Mouse (Mus musculus) gastrocnemius, adult 8-10 months (tissue): ENCODE measurements around the gene Cat. TPM values are rescaled to one million over a fixed set of nuclear protein-coding genes. Genes with fewer than 3 reads are reported as not detected.

Source experiments
- DNase-seq, 2 experiments: peaks; one replicate each; pipeline ENCODE4 v3.0.0; 2022; ENCODE audit warnings: low spot score in 2 of 2
- total RNA-seq, 4 experiments: library from RNA; stranded (reverse); gene quantifications; 2 replicates each; pipeline ENCODE4 v1.2.4; 2022

The Cat gene
- total RNA-seq, 4 experiments from 2014 or later = 85.9 to 103 (median 95.5) TPM

DNA sequence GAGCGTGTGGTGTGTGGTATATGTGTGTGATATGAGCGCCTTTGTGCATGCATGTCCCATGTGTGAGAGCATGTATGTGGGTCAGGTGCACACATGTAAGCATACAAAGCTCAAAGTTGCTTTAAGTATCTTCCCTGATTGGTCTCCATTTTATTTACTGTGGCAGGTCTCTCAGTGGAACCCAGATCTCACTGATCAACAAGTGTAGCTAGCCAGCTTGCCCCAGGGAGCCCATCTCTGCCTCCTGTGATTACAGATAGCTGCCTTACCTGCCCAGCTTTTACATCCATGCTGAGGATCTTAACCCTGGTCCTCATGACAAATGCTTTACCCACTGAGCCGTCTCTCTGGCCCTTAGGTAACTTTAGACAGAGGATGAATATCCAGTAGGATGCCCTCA lies 6.6 kb downstream of the Cat start:
- no peak for DNase-seq

DNA sequence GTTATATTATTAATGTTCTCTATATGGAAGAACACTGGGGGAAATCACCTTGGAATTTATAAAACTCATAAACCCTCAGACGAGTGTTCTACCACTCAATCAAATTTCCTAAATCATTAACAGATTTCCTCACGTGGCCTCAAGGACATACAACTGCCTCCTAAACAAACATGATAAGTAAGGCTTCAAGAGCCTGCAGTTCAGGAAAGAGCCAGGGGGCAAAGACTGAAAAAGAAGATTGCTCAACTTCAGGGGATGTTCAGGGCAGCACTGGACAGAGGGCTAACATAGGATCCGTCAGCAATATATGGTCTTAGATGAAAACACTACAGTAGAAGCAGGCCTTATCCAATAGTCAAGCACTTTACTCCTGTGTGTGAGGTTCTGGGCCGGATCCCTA lies 7.5 kb downstream of the Cat start:
- DNase-seq = no peak

DNA sequence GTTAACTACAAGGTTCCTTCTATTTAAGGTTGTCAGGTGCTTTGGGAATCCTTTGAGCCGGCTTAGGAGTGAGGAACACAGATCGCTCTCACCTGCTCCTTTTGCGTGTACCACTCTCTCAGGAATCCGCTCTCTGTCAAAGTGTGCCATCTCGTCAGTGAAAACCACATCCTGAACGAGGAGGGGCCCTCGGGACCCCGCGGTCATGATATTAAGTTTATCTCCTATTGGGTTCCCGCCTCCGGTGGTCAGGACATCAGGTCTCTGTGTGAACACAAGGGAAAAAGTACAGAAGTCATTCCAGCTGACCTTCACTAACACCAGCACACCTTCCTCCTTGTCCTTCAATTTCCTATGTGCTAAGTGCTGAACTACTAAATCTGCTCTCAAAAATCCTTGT lies 8.3 kb downstream of the Cat start:
- no peak for DNase-seq

- DNase-seq = no peak
Observed at GRCm38 (mm10) chr2:103476180-103476579, 8.8 kb downstream of the Cat start.

- no peak for DNase-seq
Observed at GRCm38 (mm10) chr2:103473362-103473761, 11.6 kb downstream of the Cat start.

DNA sequence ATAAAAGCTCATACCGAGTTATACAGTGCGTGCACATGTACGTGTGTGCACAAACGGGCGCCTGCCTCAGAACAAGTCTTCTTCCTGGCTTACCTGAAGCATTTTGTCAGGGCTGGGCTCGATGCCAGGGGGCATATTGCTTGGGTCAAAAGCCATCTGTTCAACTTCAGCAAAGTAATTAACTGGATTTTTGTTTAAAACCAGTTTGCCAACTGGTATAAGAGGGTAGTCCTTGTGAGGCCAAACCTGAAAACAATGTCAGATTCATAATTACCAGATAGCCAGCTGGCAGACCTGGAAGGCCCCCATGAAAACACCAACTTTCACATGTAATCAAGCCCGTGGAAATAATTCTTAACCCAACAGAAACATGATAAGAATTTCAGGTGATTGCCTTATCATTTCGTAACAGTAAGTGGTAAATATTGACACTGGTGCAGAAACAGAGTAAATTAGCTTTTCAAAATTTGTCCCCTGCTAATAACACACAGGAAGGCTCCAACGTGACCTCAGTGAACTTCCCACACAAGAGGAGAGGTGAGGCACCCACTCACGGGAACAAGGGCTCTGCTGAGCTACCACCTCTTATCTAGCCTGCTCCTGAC lies 17.9 kb downstream of the Cat start:
- DNase-seq = no peak

GRCm38 (mm10) chr2:103466272-103466671 lies 18.7 kb downstream of the Cat start:
- no peak for DNase-seq

DNA sequence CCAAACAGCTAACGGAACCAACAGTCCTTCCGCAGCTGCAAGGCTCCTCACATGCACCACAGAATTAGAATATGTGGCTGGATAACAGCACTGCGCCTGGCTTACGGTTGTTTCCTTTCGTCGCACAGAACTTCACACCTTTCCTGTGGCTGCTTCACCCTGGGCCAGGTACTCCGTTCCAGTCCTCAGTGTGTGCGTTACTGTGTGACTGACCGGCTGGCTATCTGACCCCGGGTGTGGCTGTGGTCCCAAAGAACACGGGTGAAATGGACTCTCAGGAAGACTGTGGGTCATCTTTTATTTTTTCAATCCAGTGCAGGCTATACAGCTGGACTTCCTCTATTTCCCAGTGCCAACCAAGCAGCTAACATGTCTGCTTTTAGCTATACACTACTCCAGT lies 19.5 kb downstream of the Cat start:
- no peak for DNase-seq

GRCm38 (mm10) chr2:103464524-103464923 lies 20.4 kb downstream of the Cat start:
- no peak for DNase-seq

DNA sequence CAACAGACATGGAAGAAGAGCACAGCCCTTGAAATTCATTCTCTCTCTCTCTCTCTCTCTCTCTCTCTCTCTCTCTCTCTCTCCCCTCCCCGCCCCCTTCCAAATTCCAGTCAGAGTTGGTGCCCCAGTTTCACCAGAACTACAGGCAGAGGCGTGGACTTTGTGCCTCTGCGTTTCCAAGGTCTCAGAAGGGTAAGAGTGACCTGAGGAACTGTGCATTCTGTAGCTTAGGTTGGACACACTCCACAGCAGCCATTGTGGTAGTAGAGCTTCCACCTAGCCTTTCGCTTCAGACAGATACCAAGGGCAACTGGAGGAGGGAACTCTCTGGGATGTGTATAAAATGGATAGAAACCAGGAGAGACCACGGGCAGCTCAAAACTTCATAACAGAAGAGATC lies 22.2 kb downstream of the Cat start:
- DNase-seq = no peak

DNA sequence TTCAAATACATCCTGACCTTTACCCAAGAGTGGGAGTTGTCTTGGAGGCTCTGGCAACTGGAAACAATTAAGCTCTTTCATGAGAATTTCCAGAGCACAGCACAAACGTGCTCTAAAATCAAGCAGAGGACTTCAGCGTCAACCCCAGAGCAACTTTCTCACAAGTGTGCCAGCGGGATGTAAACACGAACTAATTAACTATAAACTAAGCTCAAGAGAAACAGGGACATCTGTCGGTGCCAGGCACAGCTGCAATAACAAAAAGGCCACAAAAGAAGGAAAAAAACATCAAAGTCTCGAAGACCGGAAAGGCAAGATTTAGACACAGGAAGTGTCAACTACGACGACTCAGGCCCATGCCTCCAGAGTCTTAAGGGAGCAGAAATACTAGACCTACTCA lies 23.2 kb downstream of the Cat start:
- DNase-seq = no peak

DNA sequence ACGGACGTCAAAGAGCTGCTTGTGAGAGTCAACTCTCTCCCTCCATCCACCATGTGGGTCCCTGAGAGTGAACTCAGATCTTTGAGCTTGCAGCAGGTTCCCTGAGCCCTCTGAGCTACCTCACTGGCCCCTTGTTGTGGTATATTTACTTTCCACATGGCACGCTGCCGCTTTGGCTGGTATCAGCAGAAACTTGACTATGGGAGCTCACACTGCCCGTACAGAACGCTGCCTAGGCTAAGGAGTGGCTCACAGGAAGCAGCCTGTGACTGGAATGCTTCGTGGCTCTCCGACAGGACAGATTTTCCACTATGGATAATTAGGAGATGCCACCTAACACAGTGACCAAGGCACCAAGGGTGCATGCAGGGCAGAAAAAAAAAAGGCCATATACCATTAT lies 23.8 kb downstream of the Cat start:
- DNase-seq = no peak

GRCm38 (mm10) chr2:103459069-103459468 lies 25.9 kb downstream of the Cat start:
- DNase-seq = no peak

- DNase-seq = no peak
Observed at GRCm38 (mm10) chr2:103457628-103458027, 27.3 kb downstream of the Cat start.

DNA sequence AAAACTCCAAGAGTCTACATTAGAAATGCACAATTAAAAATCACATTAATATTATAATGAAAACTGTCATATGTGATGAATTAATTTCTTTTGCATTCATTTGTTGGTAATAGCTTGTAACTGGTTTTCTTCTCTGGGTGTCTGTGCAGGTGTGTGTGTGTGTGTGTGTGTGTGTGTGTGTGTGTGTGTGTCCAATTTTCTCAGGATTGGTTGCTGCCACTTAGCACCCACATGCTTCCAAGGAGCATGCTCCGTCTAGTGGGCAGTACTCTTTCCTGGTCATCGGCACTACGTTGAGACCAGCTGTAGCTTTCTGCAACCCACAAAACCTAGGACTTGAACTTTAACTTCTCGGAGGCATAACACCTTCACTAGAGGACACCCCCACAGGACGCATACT lies 27.9 kb downstream of the Cat start:
- DNase-seq = no peak

DNA sequence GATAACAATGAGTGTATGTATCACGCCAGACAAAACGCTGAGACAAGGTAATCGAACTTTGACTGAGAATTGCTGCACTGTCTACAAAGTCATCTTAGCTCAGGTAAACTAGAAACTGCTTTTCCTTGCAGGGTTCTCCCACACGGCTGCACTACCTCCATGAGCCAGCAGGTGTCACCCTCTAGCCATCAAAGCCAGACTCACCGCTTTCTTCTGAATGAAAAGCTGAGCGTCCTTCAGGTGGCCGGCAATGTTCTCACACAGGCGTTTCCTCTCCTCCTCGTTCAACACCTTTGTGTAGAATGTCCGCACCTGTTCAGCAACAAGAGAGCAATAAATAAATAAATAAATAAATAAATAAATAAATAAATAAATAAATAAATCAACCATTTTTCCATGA lies 28.3 kb downstream of the Cat start:
- DNase-seq = peak; percentile 51 to 56

GRCm38 (mm10) chr2:103455748-103456147 lies 29.2 kb downstream of the Cat start:
- no peak for DNase-seq

DNA sequence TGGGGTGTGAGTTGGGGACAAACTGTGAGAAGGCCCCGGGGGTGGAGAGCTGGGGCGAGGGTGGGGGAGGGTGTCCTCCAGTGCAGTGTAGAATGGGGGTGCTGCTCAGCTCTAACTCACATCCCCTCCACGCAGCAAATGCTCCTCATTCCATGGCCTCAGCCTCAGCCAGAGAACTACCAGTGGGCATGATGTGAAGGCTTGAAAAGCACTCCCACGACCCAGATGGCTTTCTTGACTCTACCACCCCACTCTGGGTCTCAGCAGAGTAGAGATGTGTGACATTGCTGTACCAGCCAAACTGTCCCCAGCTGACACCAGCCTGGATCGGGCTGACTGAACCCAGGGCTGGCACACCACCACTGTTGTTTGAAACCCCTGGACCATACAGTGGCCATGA lies 32.4 kb downstream of the Cat start:
- DNase-seq = no peak

DNA sequence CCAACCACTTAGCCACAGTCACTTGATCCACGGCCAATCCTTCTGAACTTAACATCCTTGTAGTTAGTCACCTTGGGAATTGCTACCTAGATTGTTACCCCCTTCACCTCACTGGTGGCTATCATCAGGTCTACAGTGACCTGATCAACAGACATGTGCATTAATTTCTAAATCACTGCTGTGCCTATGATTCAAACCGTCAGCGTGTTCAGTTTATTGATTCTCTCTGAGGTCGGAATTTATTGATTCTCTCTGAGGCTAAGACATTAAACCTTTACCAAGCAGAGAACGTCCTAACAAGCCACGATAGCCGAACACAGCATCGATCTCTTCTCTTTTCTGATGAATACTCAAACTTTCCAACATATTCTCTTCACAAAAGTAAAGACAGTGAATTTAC lies 34.7 kb downstream of the Cat start:
- DNase-seq = no peak

DNA sequence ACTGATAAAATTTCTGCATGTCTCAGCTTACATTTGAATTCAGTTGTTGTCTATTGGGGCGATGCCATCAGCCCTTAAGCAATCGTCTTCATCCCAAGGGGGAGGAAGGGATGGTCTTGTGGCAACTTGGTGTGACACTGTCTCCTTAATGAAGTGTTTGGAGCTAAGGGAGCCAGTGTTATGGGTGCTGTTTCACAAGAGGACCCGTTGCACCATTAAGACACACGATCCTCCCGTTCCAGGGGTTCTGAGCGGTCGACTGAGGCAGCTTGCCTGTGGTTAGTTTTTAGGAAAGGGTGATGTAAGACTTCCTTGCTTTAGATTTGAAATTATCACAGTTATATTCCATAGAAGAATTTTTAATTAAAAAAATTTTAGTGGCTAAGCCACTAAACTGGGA lies 35.1 kb downstream of the Cat start:
- no peak for DNase-seq

GRCm38 (mm10) chr2:103448947-103449560 lies 35.9 kb downstream of the Cat start:
- DNase-seq = no peak

DNA sequence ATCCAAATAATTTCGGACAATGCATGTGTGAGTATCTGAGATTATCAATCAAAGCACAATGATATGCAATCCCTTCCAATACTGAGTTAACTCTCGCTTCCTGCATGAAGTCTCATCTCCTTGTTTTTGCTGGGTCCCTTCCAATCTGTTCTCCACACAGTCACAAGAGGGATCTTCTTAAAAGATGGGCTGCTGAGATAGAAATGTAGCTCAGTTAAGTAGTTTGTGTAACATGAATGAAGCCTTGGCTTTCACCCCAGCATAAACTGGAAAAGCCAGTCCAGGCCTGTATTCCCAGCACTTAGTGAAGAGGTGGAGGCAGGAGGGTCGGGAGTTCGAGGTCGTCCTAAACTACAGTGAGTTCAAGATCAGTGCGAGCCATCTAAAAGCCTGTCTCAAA lies 38.6 kb downstream of the Cat start:
- DNase-seq = no peak

DNA sequence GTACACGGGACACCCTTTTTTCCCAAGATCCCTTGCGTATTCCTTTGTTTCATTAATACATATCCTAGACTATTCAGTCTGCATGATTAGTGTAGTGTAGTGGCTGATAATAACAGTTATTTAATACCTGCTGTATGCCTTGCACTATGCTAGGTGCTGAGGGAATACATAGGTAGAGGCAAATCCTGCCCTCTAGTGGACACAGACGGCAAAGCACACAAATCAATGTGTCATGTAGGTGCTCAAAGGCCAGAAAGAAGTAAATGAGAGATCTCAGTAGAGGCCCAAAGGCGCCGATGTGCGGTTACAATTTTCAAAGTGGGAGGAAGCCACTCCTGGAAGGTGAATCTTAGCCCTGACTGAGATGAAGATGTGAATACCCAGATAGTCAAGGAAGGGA lies 39.2 kb downstream of the Cat start:
- peak in 1 of 2 experiments; percentile 21 for DNase-seq

- peak; percentile 31 to 48 for DNase-seq
Observed at GRCm38 (mm10) chr2:103439710-103440109, 45.2 kb downstream of the Cat start.
